Mouse (Mus musculus) layer of hippocampus, postnatal 10 days (tissue): Measurements from ENCODE around the gene Rab11fip3. TPM values are rescaled to one million over a fixed set of nuclear protein-coding genes. Genes with fewer than 3 reads are reported as not detected.
A peak's percentile ranks its signal among the peaks of the same experiment; 100 is the strongest.

Experiments
- DNase-seq, 2 experiments: peaks; one replicate each; pipeline ENCODE4 v3.0.0; 2021; ENCODE audit warnings: low spot score in 2 of 2
- total RNA-seq, 2 experiments: library from RNA; stranded (reverse); gene quantifications; 2 replicates each; pipeline ENCODE4 v1.2.3; 2021

The Rab11fip3 gene
- total RNA-seq, 2 experiments from 2014 or later = 69.6 to 79.3 TPM

GRCm38 (mm10) chr17:26004711-26005110, 64.6 kb downstream of the Rab11fip3 start:
- DNase-seq = no peak

DNA sequence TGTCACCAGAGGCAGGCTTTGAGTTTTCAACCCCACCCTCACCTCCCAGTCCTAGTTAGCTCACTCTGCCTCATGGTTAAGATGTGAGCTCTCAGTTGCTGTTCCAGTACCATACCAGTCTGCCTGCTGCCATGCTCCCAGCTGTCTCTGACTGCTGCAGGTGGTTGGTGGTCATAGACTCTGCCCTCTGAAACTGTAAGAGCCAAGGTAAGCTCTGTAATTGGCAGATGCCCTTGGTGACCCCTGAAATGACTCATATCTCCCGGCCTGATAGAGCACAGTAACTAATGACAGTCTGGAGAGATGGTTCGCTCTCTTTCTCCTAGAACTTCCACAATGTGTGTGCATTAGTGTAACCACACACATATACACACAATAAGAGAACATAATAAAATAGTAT, 65.5 kb downstream of the Rab11fip3 start:
- DNase-seq = no peak

DNA sequence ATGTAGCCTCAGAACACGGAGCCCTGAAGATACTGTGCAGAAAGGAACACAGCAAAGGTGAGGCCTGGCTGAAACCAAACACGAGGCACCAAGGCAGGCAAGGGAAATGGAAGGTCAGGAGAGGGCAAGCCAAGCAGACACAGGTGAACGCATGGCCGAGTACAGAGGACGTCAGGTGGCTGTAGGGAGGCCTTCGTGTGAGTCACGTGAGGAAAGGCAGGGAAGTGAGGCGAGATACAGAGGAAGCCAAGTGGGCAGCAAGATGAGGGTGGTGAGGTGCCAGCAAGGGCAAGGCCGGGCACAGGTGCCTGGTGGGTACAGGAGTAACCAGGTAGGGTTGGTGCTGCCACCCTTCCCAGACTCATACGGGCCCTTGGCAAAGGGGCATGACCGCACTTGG, 70.9 kb downstream of the Rab11fip3 start:
- DNase-seq = no peak

DNA sequence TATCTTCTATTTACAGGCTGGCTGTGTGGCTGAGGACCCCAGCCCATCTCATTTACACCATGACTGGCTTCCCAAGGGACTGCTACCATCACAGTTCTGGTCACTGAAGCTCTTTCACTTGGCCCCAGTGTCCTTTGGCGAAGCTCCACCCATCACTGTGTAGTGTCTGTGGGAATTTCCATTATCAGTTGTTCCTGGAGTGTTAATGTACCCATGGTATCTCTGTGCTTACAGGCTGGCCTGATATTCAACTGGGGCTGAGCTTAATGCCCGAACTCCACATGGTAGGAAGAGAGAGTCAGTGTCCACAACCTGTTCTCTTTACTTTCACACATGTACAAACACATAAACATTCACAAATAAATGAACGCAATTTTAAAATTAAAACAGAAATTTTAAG, 75.9 kb downstream of the Rab11fip3 start:
- no peak for DNase-seq

- DNase-seq = no peak
These were observed 77.1 kb downstream of the Rab11fip3 start for GRCm38 (mm10) chr17:25992274-25992673.

GRCm38 (mm10) chr17:25990331-25990730, 79.0 kb downstream of the Rab11fip3 start:
- no peak for DNase-seq

GRCm38 (mm10) chr17:25985306-25986294, 83.8 kb downstream of the Rab11fip3 start, which contains the start of gene Capn15:
Gene Capn15 (minus strand): TSS chr17:25985796.
- peak; percentile 93 to 96 for DNase-seq

DNA sequence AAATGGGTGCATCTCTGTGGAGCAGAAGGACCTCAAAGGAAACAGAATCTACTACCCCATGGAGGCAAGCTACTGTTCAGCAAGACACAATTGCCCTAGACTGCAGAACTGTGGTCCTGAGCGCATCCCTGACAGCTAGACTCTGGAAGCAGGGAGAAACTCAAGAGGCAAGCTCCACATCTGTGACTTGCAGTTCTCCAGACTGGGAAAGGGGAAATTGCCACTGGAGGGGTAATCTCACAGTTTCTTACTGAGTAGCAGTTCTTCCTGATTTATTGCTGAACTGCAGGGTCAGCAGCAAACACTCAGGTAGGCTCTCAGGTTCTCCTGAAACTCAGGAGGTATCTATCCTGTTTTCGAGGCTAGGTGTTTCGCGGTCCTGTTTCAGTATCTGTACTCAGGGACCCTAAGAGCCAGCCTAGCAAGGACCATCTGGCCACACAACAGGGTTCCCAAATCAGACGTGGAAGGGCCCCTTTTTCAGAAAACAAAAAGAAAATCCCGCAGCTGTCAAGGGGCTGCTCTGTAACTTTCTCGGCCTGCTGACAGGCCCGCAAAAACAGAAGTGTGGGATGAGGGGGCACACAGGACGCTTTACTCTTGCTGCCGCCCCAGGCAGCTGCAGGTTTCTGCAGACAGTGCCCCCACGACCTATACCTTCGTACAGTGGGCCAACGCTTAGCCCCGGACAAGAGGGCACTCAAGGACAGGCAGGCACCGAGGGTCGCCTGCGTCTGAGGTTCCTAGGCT, 84.6 kb downstream of the Rab11fip3 start:
- no peak for DNase-seq

DNA sequence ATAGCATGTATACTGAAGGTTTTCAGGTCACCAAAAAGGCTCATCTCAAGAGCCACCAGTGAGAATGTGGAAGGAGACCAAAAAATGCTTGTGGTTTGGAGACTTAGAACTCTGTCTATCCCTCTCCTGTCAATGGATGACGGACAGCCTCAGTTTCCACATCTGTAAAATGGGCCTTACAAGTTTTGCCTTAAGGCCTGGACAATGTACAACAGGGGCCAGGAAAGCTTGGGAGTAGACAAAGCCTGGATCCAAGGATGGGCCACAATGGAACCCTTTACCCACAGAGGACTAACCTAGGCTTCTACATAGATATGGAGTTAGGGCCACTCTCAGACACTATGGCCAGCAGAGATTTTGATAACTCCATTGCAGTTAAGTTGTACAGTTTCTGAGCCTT, 85.3 kb downstream of the Rab11fip3 start:
- no peak for DNase-seq

DNA sequence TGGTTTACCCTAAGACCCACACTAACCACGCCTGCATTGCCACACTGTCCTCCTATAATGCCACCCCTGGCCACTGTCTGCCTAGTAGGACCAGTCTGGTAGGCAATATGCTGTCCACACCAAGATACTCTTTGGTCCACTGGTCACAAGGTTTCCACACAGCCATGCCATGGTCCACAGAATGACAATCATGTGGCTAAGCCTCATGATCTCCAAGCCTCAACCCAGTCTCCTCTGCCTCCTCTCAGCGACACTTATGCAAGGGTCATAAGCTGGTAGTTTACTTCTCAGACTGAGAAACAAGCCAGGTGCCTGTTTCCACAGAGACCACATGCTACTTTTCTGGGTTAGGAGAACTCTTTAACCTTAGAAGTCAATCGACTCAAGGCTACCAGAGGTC, 86.4 kb downstream of the Rab11fip3 start:
- DNase-seq = no peak

GRCm38 (mm10) chr17:25980854-25981253, 88.5 kb downstream of the Rab11fip3 start:
- DNase-seq = no peak

GRCm38 (mm10) chr17:25979829-25980738, 89.3 kb downstream of the Rab11fip3 start:
- DNase-seq = no peak

DNA sequence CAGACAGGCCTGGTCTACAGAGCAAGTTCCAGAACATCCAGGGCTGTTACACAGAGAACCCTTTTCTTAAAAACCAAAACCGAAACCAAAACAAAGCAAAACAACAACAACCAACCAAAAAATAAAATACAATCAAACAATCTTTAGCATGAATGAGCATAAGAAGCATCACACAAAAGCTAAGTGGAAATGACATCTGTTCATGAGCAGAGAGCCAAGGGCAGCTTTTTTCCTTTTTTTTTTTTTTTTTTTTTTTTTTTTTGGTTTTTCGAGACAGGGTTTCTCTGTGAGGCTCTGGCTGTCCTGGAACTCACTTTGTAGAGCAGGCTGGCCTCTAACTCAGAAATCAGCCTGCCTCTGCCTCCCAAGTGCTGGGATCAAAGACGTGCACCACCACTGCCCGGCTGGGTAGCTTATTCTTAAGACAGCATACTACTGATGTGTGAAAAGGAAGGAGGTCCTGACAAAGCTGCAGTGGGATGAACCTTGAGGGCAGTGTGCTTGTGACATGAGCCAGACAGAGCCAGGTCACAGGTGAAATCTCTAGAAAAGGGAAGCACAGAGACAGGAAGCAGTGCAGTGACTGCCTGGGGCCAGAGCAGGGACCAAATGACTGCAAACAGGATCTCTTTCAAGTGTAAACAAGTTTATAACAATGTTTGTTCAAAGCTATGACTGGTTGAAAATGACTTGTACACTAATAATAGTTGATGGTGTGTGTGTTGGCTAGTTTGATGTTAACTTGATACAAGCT, 98.2 kb downstream of the Rab11fip3 start:
- no peak for DNase-seq

DNA sequence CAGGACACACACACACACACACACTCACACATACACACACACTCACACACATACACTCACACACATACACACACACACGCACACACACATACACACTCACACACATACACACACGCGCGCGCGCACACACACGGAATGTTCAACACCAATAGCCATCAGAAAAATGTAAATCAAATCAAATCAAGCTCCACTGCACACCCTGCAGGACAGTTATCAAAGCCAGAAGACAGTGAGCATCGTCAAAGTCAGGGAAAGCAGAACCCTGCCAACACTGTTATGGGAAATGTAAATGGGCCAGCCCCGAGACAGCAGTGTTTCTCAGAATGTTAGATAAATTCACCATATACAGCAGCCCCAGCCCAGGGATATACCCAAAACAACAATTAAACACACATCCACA, 98.9 kb downstream of the Rab11fip3 start:
- DNase-seq = no peak

GRCm38 (mm10) chr17:25968176-25968575, 101.2 kb downstream of the Rab11fip3 start:
- DNase-seq = no peak

DNA sequence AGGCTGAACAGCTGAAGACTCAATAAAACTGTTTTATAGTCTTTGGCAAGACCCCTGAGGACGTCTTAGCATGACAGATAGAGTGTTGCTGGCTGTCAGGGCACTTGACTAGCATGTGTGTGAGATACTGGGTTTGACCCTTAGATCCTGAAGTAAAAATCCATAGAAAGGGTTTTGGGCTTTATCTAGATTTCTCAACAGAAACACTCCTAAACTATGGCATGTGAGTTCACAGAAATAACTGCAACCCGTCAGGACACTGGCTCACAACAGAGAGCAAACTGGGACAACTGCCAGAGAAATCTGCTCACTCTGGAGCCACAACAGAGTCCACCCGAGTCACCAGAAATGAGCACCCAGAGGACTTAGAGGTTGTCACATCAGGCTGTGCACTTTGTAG, 101.7 kb downstream of the Rab11fip3 start:
- no peak for DNase-seq

DNA sequence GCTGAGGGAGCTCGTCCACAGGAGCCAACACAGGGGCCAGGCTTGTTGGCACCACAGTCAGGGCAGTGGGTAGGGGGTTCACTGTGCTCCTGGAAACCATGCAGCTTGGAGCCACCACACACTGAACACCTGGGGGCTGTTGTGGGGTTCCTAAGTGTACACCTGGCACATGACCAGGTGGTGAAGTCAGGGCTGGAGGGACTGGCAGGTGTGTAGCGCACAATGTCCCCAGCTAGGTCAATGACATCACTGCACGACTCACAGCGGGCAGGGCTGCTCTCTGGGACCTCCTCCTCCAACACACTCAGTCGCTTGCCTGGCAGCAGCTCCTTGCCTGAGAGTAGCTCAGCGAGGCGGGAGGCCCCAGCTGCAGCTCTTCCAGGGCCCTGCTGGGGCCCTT, 105.1 kb downstream of the Rab11fip3 start:
- no peak for DNase-seq

DNA sequence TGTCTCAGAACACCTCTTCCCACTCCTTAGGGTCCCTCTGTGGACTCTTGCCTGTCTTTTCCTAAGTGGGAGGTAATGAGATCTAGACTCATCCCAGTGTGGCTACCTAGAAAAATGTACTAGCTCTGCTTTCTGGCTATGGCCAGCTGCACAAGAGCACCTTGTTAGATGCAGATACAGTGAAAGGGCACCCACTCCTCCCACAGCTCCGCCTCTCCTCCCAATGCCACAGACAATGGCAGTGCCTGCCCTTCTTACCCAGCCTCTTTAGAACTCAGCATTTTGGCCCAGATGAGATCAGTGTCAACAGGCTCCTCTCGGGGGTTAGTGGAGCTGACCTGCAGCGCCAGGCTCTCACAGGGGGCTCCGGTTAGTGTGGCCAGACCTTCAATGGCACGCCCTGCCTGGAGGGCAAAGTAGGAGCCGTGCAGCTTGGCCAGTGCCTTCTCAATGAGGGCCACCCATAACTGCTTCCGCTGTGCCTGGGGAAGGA, 106.9 kb downstream of the Rab11fip3 start:
- DNase-seq = no peak

DNA sequence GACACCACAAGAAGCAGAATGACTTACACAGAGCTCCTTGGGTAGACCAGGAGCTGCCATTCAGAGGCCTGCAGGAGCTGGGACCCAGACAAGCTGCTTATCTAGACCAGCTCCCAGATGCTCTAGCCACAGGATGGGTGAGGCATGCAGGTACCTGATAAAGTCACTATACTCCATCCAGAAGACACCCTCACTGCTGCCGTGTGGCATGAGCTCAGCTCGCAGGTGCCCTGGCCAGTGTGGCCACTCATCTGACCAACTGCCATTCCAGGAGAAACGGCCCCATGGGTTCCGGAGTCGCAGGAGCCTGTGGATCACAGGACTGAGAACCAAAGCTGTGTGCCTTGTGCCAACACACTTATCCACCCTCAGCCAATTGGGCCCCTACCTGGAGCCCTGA, 107.8 kb downstream of the Rab11fip3 start:
- no peak for DNase-seq
